Mouse (Mus musculus): ENCODE measurements at regions not wholly inside any gene's neighbourhood (a gene's known extent, or its start where the extent isn't known, plus 50 kb on each side); places are given as distances from the start of the nearest gene placed in this dataset.

- no peak overlapping the region for H3K4me3 ChIP-seq (ENCODE audit: low read depth, low read length)
- H3K27ac ChIP-seq (ENCODE audit: low read length) = no peak overlapping the region
- 86% methylated on average over 12 of the region's 12 CpGs for WGBS
- no peak for ATAC-seq (ENCODE audit: insufficient number of reproducible peaks, insufficient read depth, low FRiP score, low read depth)
- H3K4me2 ChIP-seq (replicated peaks; ENCODE audit: low read depth, low read length) = no peak overlapping the region
- no peaks in the 10 kb centered on the region for H3K36me3 ChIP-seq (ENCODE audit: control insufficient read depth, insufficient read depth, low read length)
- no peak overlapping the region for H3K9ac ChIP-seq (replicated peaks; ENCODE audit: low read depth, low read length)
- no peaks in the 10 kb centered on the region for H3K27me3 ChIP-seq (ENCODE audit: control insufficient read depth, insufficient read depth, low read length)
- no peaks in the 10 kb centered on the region for H3K4me1 ChIP-seq (ENCODE audit: control insufficient read depth, insufficient read depth, low read length)
- H3K9me3 ChIP-seq (ENCODE audit: control insufficient read depth, low read depth, low read length) = no peaks in the 10 kb centered on the region; the same call in 1 of the 2 replicates
Observed at GRCm38 (mm10) chr5:100237674-100238278, 78.2 kb upstream of the Tmem150c start.

- no peak overlapping the region for H3K4me3 ChIP-seq (ENCODE audit: low read depth, low read length)
- H3K27ac ChIP-seq (ENCODE audit: low read length) = no peak overlapping the region
- no peaks in the 10 kb centered on the region for H3K36me3 ChIP-seq (ENCODE audit: control insufficient read depth, insufficient read depth, low read length)
- no peak overlapping the region for H3K4me2 ChIP-seq (replicated peaks; ENCODE audit: low read depth, low read length)
- ATAC-seq (ENCODE audit: insufficient number of reproducible peaks, insufficient read depth, low FRiP score, low read depth) = no peak
- no peaks in the 10 kb centered on the region; the same call in 1 of the 2 replicates for H3K9me3 ChIP-seq (ENCODE audit: control insufficient read depth, low read depth, low read length)
- H3K9ac ChIP-seq (replicated peaks; ENCODE audit: low read depth, low read length) = no peak overlapping the region
- H3K4me1 ChIP-seq (ENCODE audit: control insufficient read depth, insufficient read depth, low read length) = no peaks in the 10 kb centered on the region
- WGBS = 88% methylated on average over 17 of the region's 17 CpGs
- H3K27me3 ChIP-seq (ENCODE audit: control insufficient read depth, insufficient read depth, low read length) = no peaks in the 10 kb centered on the region
Observed at GRCm38 (mm10) chr5:100236277-100236676, 76.7 kb upstream of the Tmem150c start.

GRCm38 (mm10) chr5:100232076-100232475 lies 72.5 kb upstream of the Tmem150c start:
- no peaks in the 10 kb centered on the region for H3K4me1 ChIP-seq (ENCODE audit: control insufficient read depth, insufficient read depth, low read length)
- H3K27ac ChIP-seq (ENCODE audit: low read length) = no peak overlapping the region
- no peaks in the 10 kb centered on the region for H3K36me3 ChIP-seq (ENCODE audit: control insufficient read depth, insufficient read depth, low read length)
- H3K27me3 ChIP-seq (ENCODE audit: control insufficient read depth, insufficient read depth, low read length) = no peaks in the 10 kb centered on the region
- H3K4me2 ChIP-seq (replicated peaks; ENCODE audit: low read depth, low read length) = no peak overlapping the region
- no peak overlapping the region for H3K9ac ChIP-seq (replicated peaks; ENCODE audit: low read depth, low read length)
- no peak for ATAC-seq (ENCODE audit: insufficient number of reproducible peaks, insufficient read depth, low FRiP score, low read depth)
- 78% methylated on average over 7 of the region's 7 CpGs for WGBS
- H3K4me3 ChIP-seq (ENCODE audit: low read depth, low read length) = no peak overlapping the region
- no peaks in the 10 kb centered on the region for H3K9me3 ChIP-seq (ENCODE audit: control insufficient read depth, low read depth, low read length)

GRCm38 (mm10) chr5:100231574-100231973 lies 72.0 kb upstream of the Tmem150c start:
- Histone ChIP-seq H3K4me1 (ENCODE audit: control insufficient read depth, insufficient read depth, low read length) (no peaks in the 10 kb centered on the region), H3K4me3 (ENCODE audit: low read depth, low read length) (no peak overlapping the region), H3K36me3 (ENCODE audit: control insufficient read depth, insufficient read depth, low read length) (no peaks in the 10 kb centered on the region), H3K9me3 (ENCODE audit: control insufficient read depth, low read depth, low read length) (no peaks in the 10 kb centered on the region), H3K27ac (ENCODE audit: low read length) (no peak overlapping the region), H3K27me3 (ENCODE audit: control insufficient read depth, insufficient read depth, low read length) (no peaks in the 10 kb centered on the region), H3K9ac (replicated peaks; ENCODE audit: low read depth, low read length) (no peak overlapping the region), H3K4me2 (replicated peaks; ENCODE audit: low read depth, low read length) (no peak overlapping the region)
- WGBS = 76% methylated on average over 11 of the region's 11 CpGs
- no peak for ATAC-seq (ENCODE audit: insufficient number of reproducible peaks, insufficient read depth, low FRiP score, low read depth)

- no peak overlapping the region for H3K9ac ChIP-seq (replicated peaks; ENCODE audit: low read depth, low read length)
- H3K36me3 ChIP-seq (ENCODE audit: control insufficient read depth, insufficient read depth, low read length) = no peaks in the 10 kb centered on the region
- 87% methylated on average over 4 of the region's 4 CpGs for WGBS
- no peaks in the 10 kb centered on the region for H3K27me3 ChIP-seq (ENCODE audit: control insufficient read depth, insufficient read depth, low read length)
- ATAC-seq (ENCODE audit: insufficient number of reproducible peaks, insufficient read depth, low FRiP score, low read depth) = no peak
- H3K4me3 ChIP-seq (ENCODE audit: low read depth, low read length) = no peak overlapping the region
- H3K4me1 ChIP-seq (ENCODE audit: control insufficient read depth, insufficient read depth, low read length) = no peaks in the 10 kb centered on the region
- no peaks in the 10 kb centered on the region for H3K9me3 ChIP-seq (ENCODE audit: control insufficient read depth, low read depth, low read length)
- no peak overlapping the region for H3K27ac ChIP-seq (ENCODE audit: low read length)
- no peak overlapping the region for H3K4me2 ChIP-seq (replicated peaks; ENCODE audit: low read depth, low read length)
Observed at GRCm38 (mm10) chr5:100230038-100230437, 70.4 kb upstream of the Tmem150c start.

- Histone ChIP-seq H3K27me3 (ENCODE audit: control insufficient read depth, insufficient read depth, low read length) (no peaks in the 10 kb centered on the region), H3K4me2 (replicated peaks; ENCODE audit: low read depth, low read length) (no peak overlapping the region), H3K9ac (replicated peaks; ENCODE audit: low read depth, low read length) (no peak overlapping the region), H3K4me3 (ENCODE audit: low read depth, low read length) (no peak overlapping the region), H3K36me3 (ENCODE audit: control insufficient read depth, insufficient read depth, low read length) (no peaks in the 10 kb centered on the region), H3K4me1 (ENCODE audit: control insufficient read depth, insufficient read depth, low read length) (no peaks in the 10 kb centered on the region), H3K9me3 (ENCODE audit: control insufficient read depth, low read depth, low read length) (no peaks in the 10 kb centered on the region), H3K27ac (ENCODE audit: low read length) (no peak overlapping the region)
- WGBS = 67% methylated on average over 5 of the region's 5 CpGs
- ATAC-seq (ENCODE audit: insufficient number of reproducible peaks, insufficient read depth, low FRiP score, low read depth) = no peak
Observed at GRCm38 (mm10) chr5:100227888-100228287, 68.3 kb upstream of the Tmem150c start.

- no peaks in the 10 kb centered on the region for H3K27me3 ChIP-seq (ENCODE audit: control insufficient read depth, insufficient read depth, low read length)
- no peak overlapping the region for H3K4me2 ChIP-seq (replicated peaks; ENCODE audit: low read depth, low read length)
- H3K36me3 ChIP-seq (ENCODE audit: control insufficient read depth, insufficient read depth, low read length) = no peaks in the 10 kb centered on the region
- 81% methylated on average over 17 of the region's 17 CpGs for WGBS
- ATAC-seq (ENCODE audit: insufficient number of reproducible peaks, insufficient read depth, low FRiP score, low read depth) = no peak
- H3K4me3 ChIP-seq (ENCODE audit: low read depth, low read length) = no peak overlapping the region
- no peaks in the 10 kb centered on the region for H3K4me1 ChIP-seq (ENCODE audit: control insufficient read depth, insufficient read depth, low read length)
- no peak overlapping the region for H3K9ac ChIP-seq (replicated peaks; ENCODE audit: low read depth, low read length)
- no peak overlapping the region for H3K27ac ChIP-seq (ENCODE audit: low read length)
- H3K9me3 ChIP-seq (ENCODE audit: control insufficient read depth, low read depth, low read length) = no peaks in the 10 kb centered on the region
Observed at GRCm38 (mm10) chr5:100226571-100227235, 67.1 kb upstream of the Tmem150c start.

- H3K36me3 ChIP-seq (ENCODE audit: control insufficient read depth, insufficient read depth, low read length) = no peaks in the 10 kb centered on the region
- no peaks in the 10 kb centered on the region for H3K4me1 ChIP-seq (ENCODE audit: control insufficient read depth, insufficient read depth, low read length)
- no peak overlapping the region for H3K4me2 ChIP-seq (replicated peaks; ENCODE audit: low read depth, low read length)
- no peaks in the 10 kb centered on the region for H3K27me3 ChIP-seq (ENCODE audit: control insufficient read depth, insufficient read depth, low read length)
- H3K9ac ChIP-seq (replicated peaks; ENCODE audit: low read depth, low read length) = no peak overlapping the region
- H3K27ac ChIP-seq (ENCODE audit: low read length) = no peak overlapping the region
- H3K4me3 ChIP-seq (ENCODE audit: low read depth, low read length) = no peak overlapping the region
- WGBS = 56% methylated on average over 7 of the region's 7 CpGs
- H3K9me3 ChIP-seq (ENCODE audit: control insufficient read depth, low read depth, low read length) = no peaks in the 10 kb centered on the region
- ATAC-seq (ENCODE audit: insufficient number of reproducible peaks, insufficient read depth, low FRiP score, low read depth) = no peak
Observed at GRCm38 (mm10) chr5:100225491-100225890, 65.9 kb upstream of the Tmem150c start.
